Mouse (Mus musculus): ENCODE results near the gene Tnc.

The Tnc gene

DNA sequence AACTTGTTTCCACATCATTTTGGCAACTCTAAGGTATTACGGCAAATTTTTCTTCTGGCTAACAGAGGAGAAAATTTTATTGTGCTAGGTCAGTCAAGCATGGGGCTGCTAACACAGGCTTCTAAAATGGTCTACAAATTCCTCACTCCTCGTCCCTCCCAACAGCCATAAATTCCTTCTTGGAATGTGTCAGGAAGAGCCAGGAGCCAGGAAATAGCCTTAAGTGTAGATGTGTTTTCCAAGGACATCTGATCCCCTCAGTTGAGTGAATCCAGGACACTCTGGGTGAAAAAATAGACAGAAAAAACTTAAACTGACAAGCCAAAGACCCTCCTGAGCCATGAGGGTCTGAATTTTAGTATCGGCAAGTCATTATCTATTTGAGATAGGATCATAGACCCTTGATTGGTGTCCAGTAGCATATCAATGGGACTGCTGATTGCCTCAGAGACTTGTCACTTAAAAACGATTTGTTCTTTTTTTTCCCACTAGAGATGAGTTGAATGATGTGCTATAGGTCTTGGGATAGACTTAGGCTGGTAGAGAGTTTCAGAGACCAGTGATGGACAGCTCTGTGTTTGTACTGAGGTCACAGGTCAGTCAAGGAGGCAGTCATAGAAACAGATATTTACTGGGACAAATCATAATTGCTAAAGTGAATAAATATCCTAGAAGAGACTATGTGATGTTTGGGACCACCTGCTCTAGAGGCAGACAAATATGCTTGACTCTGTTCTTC is 22.6 kb downstream of the Tnc start:
- no peak for DNase-seq

DNA sequence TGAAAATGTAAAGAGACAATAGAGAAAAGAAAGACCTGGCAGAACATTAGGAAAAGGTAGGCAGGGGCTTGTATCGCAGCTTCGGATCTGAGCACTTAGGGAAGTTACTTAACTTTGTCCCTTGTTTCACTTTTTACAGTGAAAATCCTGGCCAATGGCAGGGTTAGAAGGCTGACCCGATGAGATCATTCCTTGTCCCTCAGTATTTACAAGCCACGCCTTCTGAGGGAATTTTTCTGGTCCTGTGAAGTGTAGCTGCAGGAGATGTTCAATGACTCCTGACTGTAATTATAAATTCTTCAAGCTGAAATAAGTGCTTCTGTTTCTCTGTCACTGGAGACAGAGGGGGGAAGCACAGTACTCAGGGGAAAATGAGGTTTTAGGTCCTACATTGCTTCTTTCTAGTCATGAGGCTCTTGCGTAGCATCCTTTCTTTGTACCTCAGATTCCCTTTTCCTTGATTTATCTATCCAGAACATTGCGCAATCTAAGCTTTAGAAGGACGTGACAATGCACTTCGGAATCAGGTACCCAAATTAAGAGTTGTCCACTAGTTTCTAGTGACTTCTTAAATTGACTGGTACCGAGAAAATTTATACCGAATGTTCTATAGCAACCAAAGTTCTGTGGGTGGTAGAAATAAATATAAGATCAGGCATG is 25.8 kb downstream of the Tnc start:
- DNase-seq: no peak

DNA sequence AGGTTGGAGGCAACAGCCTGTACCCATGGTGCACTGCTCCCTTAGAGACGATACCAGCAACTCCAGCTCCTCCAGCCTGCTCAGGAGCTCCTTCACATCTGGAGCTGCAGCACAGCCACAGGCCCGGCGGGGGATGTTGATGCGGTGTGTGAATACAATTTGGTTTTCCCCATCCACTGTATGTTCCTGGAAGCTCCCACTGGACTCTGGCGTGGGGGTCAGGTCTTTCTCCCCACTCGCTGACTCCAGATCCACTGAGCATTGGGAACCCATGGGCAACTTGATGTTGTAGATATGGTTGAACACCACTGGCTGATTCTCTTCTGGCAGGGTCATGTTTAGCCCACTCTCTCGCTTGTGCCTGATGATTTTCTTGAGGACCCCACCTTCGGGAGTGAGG is 26.7 kb downstream of the Tnc start:
- DNase-seq: no peak

DNA sequence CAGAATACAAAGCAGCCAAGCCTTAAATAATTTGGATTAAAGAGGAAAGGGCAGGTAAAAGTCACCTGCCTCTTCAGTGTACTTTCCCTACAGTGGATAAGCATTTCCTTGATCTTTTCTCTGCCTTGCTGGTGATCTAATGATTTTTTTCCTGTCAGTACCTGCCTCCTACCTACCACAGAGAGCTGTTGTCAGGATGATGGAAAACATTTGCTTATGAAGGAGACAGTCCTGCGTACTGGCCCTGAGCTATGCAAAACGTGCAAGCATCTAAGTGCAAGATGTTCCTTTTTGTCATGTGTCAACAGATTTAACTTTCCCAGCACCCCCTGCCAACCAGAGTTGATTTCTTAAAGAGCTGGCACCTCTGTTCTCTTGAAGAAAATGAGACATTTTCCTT is 35.5 kb downstream of the Tnc start:
- no peak for DNase-seq

DNA sequence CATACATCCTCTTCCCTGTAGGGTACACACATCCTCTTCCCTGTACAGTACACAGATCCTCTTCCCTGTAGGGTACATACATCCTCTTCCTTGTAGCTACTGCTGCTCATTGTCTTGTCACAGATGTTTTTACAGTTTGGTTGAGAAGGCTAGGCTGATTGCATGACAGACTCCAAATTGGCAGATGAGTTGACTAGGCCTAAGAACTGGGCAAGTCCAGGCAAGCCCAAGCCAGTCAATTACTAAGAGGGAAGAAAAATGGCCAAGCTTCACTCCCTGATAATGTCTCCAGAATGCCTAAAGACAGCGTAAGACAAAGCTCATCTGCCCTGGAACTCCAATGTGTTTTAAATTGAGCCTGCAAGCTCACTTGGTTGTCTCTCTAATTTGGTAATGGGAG is 36.9 kb downstream of the Tnc start:
- no peak for DNase-seq

DNA sequence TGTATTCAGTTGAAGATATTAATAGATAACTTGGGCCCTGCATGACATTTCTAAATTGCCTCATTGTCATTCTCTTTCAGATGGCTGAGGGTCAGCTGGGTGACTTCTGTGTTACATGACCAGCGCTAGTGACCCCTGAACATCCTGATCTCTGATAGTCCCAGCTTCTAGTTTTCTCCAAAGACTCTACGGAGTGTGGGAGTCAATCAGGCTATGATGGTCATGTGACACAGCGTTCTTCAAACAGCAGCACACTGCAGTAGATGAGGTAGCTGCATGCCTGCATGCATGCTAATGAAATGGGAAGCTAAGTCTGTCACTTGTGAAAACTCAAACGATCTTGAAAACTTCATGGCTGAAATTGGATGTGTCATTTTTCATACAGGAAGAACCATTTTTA is 41.6 kb downstream of the Tnc start:
- no peak for DNase-seq

DNA sequence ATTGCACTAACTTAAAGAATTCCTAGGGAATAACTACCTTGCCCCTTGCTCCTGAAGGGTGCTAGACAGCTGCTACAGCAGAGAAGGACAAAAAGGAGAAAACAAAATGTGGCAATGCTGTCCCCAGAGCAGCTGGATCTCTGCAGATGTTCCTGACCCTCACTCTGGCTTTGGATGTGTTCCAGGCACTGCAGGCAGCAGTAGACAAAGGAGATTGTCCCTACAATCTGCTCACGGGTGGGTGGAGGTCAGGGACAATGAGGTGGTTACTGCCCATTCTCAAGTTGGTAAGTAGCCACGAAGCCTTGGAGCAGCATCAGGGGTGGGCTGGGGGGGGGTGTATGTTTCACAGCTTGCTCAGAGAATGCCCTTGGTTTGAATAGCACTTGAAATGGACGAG is 43.1 kb downstream of the Tnc start:
- peak; percentile 80 for DNase-seq

DNA sequence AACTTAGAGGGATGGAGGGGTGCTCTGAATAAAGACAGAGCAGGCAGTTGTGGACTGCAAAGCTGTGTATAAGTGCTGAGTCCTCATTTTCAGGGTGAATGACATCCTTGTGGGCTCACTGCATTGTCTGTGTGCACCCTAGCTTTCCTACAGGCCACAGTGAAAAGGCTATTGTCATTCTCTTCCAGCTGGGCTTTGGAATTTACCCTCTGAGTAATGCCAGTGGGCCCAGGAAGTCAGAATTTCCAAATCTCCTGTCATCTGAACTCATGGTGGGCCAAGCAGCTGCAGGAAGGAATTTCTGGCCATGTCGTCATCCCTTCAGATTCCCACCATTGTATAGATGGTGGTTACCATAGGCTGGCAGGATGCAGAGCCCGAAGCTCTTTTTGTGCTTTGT is 44.6 kb downstream of the Tnc start:
- DNase-seq: peak; percentile 63

DNA sequence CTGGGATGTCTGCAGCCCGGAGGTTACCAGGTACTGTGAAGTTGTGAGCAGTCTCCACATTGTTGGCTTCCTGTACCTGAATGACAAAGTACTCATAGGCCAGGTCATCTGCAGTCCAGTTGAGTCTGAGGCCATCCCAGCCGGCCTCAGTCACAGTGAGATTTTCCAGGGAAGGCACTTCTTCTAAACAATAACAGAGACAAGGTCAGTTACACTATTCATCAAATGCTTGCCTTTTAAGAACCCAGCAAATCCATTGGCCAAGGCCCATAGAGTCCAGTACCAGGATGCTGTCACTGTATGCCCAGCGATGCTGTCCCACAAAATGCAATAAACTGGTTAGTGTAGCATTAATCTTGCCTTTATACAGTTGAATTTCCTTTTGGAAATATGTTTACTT is 46.0 kb downstream of the Tnc start:
- DNase-seq: no peak

DNA sequence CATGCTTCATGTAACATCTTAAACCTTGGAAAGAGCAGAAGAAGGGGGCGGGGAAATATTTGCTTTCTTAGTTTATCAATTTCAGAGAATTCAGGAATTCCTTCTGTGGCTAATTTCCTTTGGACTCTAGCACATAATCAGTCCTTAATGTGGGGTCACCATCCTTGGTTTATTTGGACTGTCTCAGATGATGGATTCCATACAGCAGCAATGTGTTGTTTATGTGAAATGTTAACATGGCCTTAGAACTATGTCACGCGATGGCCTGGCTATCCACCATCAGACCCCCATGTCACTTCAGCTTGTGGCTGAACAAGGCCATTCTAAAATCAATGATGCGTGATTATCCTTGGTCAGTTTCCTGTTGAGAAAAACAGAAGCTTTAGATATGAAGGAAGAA is 46.5 kb downstream of the Tnc start:
- DNase-seq: no peak

DNA sequence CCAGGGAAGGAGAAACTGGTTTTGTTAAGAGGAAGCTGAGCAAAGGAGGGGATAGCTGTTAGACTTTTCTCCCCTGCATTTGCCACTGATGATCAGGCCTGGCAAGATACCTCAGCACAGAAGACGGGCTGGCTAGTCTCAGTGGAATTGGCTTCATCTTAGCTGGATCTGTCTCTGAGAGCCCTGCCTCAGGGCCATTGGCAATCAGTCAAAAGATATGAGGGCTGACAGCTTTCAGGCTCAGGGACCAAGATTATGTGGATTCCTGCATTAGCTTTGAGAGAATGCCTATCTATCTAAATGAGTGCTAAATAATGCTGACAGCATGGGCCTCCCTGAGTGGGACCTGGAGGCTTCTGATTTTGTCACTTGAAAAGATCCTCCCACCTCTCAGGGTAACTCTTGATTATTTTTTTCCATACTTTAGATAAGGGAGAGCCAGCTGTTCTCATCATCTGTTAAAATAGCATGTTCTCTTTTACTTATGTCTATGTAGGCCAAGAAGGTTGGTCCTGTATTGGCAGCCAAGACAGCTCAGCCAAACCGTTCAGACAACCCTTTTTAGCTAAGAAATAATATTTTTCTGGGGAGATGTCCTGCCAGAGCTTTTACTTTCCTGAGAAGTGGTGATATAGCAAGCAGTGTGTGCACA is 53.2 kb downstream of the Tnc start:
- peak; percentile 70 for DNase-seq

DNA sequence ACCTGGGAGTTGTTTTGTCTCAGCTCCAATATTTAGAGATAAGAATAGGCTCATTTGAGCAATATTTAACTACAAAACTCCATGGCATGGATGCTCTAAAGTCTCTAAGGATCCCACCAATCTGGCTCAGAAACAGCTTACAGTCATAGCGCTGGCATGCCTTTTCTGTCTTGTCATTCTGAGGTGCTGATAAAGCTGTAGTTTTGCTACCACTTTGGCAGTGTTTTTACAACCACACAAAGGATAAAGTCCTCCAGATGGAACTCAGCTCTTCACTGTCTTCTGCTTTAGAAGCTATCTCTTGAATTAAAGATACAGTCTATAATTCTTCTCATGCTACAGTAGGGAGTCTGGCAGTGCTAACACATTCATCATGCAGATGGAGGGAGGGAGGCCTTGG is 56.6 kb downstream of the Tnc start:
- no peak for DNase-seq

DNA sequence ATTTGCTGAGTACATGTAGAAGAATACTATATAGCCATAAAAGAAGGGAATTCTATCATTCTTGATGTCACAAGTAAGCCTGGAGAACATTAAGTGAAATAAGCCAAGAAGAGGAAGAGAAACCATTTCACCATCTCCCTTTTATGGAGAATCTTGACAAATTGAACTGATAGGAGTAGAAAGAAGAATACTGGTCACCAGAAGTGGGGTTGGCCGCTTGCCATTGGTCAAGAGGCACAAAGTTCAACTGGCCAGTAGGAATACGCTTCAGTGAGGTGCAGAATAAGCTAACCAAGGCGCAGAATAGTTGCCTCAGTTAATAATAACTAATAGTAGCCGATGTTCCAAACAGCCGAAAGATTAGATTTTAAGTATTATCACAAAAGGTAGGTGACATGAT is 58.7 kb downstream of the Tnc start:
- no peak for DNase-seq

DNA sequence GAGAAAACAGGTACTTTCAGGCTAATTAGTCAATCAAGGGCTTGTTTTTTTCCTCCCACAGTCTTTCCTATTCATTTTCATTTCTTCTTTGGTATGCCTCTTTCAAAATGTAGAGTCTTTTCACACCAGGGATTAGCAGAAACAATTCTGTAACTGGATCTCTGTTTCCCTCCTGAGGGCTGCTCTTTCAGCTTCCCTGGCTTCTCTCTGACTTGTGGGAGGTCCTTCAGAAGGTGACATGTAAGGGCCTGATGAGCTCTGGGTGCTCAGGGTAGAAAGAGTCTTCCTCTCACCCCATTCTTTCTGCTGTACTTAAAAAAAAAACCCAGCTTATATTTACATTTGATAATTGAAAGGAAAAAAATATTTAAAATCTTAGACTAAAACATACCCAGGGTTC is 60.2 kb downstream of the Tnc start:
- DNase-seq: no peak

DNA sequence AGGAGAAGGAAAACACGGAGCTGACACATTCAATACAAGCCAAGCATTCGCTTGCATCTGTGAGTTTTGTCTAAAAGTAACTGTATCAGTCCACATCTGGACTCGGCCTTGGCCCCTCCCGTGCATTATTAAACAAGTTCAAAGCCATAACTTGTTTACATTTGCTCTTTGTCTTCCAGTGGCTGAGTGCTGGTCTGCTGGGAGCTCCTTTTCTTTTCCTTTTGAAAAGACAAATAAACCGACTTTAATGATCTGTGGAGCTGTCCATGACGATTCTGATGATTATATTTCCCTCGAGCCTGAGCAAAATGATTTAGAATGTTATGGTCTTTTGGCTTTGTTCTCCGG is 63.7 kb downstream of the Tnc start:
- no peak for DNase-seq

DNA sequence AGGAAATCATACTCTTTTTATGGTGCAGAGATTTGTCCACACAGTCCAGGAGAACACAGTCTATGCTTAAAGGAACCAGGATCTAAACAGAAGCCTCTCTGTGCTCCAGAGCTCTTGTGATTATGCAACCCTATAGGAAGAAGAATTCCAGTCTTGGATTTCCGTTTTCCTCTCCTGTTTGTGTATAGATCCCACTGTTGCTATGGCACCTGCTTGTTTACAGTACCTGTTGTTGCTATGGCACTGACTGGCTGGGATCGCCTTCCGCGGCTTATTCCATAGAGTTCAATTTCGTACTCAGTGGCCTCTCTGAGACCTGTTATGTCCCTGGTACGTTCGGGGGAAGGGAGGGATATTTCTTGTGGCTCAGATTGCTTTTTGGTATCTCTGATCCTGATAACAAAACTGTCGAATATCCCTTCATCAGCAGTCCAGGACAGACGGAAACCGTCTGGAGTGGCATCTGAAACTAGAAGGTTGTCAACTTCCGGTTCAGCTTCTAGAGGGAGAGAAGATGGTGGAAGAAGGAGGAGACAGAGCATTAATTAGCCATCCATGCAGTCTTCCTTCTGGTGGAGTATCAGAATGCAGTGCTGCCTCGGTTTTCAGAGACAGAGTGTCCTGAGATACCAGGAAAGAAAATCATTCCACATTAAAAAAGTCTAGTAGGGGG is 64.3 kb downstream of the Tnc start:
- DNase-seq: no peak

DNA sequence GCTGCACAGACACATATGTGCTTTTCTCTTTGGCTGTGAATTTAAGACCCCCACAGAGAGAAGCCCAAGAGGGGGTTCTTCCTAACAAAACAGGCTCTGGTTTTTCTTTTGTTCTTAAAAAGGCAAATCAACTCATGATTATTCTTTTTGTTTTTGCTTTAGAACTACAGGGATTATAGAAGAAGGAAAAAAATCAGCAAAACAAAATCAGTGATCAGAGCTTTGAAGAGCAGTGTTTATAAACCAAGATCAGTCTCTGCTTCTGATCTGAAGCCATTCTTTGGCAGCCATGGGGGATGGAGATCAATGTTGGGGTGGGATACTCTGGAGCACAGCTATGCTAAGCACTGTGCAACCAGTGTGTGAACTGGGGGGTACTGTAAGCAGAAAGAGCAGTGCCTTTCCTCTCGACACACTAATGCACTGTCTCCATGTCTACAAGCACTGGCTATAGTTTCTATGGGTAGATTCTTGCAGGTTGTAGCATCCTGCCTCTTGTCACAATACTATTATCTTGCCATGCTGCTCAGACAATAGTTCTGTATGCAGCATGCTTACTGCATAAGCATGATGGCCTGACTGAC is 66.5 kb downstream of the Tnc start:
- no peak for DNase-seq

DNA sequence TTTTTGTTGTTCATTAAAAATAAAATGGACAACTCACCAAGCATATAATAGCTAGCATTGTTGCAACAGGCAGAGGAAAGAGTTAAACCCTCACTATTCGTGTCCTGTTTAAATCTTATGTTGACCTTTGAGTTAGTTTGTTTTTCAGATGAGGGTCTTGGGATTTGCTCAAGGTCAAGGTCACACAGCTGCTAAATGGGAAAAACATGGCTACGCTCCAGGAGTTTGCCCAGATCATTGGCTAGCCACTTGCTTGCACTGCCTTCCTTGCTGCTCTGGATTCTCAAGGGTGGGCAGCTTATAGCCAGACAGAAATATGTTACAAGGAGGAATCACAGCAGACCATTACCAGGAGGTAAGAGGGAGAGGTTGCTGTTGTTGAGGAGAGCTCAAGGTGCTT is 67.2 kb downstream of the Tnc start:
- DNase-seq: no peak

DNA sequence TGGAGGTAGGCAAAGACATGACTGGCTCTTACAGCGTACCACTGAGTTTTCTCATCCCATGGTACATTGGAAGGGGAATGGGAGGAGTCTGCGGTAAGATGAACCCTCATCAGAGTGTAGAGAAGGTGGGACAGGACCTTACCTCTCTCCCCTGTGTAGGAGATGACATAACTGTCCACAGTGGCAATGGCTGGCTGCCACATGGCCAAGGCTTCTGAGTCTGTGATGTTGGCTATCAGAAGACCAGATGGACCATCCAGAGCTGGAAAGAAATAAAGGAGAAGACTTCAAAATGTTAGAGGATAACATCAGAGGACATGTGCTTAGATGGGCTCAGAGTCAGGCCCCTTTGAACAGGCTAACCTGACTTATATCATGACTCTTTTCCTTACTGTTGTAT is 74.3 kb downstream of the Tnc start:
- no peak for DNase-seq

DNA sequence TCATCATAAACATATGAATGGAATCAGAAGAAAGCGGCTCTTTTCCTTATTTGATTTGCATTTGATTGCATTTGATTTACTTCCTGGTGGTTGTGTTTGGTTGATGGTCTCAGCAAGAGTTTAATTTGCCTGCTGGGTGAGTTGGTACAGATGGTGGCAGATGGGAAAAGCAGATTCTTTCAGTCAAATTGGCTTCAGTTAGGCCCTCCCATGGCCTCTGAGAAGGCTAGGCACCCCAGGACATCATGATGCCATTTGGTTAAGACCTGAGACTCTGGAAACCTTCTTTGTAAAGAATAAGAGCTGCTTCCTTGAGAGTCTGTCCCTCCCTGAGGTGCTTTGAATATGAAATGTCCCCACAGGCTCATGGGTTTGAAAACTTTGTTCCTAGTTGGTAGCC is 75.1 kb downstream of the Tnc start:
- DNase-seq: no peak

DNA sequence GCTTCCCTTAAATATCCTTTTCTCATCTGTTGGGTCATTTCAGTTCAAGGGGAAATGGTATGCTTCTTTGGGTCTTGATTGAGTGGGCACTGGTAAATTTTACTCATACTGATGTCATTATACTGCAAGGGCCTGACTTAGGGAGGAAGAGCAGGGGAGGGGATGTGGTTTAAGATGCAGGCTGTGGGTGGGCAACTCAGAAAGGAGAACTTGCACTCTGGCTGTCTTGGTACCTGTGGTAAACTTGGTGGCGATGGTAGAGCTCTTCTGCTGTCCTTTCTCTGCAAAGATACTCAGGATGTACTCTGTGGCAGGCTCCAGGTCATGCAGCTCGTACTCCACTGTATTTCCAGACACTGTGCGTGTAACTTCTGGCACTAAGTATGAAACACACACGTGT is 75.9 kb downstream of the Tnc start:
- no peak for DNase-seq

DNA sequence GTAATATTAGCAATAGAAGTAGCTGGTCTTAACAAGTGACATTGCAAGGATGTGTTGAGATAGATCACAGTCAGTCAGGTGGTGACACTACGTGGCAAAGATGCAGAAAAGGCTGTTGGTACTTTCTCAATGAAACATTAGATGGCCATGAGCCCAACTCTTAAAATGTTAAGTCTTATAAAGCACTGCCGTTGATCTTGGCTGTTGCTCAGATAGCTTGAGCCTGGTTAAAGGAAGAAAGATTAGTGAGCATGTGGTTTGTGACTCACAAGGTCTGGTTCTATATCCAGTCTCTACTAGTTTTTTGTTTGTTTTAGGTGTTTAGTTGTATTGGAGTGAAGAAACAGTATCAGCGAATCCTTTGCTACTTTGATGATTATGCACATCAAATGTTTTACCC is 76.9 kb downstream of the Tnc start:
- DNase-seq: no peak

DNA sequence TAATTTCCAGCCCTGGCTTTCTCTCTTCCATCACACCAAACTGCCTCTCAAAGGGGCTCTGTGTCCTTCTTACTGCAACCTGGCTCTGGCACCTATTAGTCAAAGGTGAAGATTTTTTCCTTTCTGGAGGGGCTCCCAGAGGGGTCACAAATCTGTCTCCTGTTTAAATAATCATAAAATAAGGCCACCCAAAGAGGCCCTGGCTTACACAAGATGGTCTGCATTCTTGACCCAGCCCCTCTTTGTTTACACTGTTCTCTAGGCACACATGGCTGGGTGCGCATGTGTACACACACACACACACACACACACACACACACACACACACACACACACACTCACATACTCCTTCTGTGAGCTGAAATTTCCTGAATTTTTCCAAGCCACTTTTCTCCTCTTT is 83.4 kb downstream of the Tnc start:
- no peak for DNase-seq

Measured in retina, postnatal 1 day (tissue).